8 mouse cellular contexts compared by ENCODE assay signal in the genomic region with DNA sequence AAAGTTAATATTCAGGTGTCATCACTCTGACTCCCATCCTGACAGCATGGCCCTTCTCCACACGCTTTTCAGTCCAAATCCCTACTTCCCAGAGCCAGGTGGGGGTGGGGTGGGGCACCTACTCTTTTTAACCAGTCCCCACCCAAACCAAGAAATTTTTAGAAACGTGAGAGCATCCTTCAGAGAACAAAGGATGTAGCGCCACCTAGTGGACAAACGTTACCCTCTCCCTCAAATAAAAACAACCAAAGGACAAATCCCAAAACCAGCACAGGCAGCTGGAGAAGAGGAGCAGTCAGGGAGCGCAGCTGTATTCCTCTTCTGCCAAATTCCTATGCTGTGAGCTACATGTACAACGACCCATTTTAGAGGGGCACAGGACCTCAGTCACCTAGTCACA.
DNase-seq lines count a peak whose midpoint lies in the region; ATAC-seq lines count a peak whose summit lies in the region.

No protein-coding gene starts in this region.

- no peak overlapping the region for H3K4me2 ChIP-seq in forebrain, embryonic 16.5 days (ENCODE audit: low read length)
- no peak overlapping the region for H3K4me2 ChIP-seq in hindbrain, embryonic 16.5 days (ENCODE audit: low read length)
- H3K4me2 ChIP-seq in midbrain, embryonic 15.5 days = peak overlapping the region; percentile 16; the same call in 1 of the 2 replicates

- H3K27ac ChIP-seq in forebrain, embryonic 16.5 days (ENCODE audit: low read length) = 0 out of 2 replicates have a peak overlapping the region, but pooled peaks have one; percentile 32
- H3K27ac ChIP-seq in hindbrain, embryonic 16.5 days (ENCODE audit: low read depth, low read length) = no peak overlapping the region; the same call in 1 of the 2 replicates
- H3K27ac ChIP-seq in midbrain, embryonic 15.5 days = peak overlapping the region; percentile 58; the same call in 1 of the 2 replicates

- no peak overlapping the region for H3K4me3 ChIP-seq in forebrain, embryonic 16.5 days (replicated peaks; ENCODE audit: low read length)
- no peak overlapping the region for H3K4me3 ChIP-seq in hindbrain, embryonic 16.5 days (ENCODE audit: low read length)
- H3K4me3 ChIP-seq in midbrain, embryonic 15.5 days = no peak overlapping the region

- ATAC-seq in cerebellum, adult (ENCODE audit: insufficient number of reproducible peaks, low FRiP score, low TSS enrichment) = peak; percentile 43
- peak; percentile 72 for ATAC-seq in forebrain, embryonic 16.5 days
- peak; percentile 67 for ATAC-seq in hindbrain, embryonic 16.5 days
- ATAC-seq in midbrain, embryonic 15.5 days (replicated peaks) = peak; percentile 74

- H3K9ac ChIP-seq in forebrain, embryonic 16.5 days (replicated peaks; ENCODE audit: low read depth, low read length) = 0 out of 2 replicates have a peak overlapping the region, but pooled peaks have one; percentile 14
- H3K9ac ChIP-seq in hindbrain, embryonic 16.5 days (ENCODE audit: low read depth, low read length) = no peak overlapping the region
- 0 out of 2 replicates have a peak overlapping the region, but pooled peaks have one; percentile 8 for H3K9ac ChIP-seq in midbrain, embryonic 15.5 days

- H3K9me3 ChIP-seq in forebrain, embryonic 16.5 days (ENCODE audit: control insufficient read depth, low read length) = no peaks in the 10 kb centered on the region
- H3K9me3 ChIP-seq in hindbrain, embryonic 16.5 days (ENCODE audit: control insufficient read depth, low read length) = no peaks in the 10 kb centered on the region
- H3K9me3 ChIP-seq in midbrain, embryonic 15.5 days = no peaks in the 10 kb centered on the region

- no peaks in the 10 kb centered on the region for H3K36me3 ChIP-seq in forebrain, embryonic 16.5 days (ENCODE audit: control insufficient read depth, insufficient read depth)
- no peaks in the 10 kb centered on the region for H3K36me3 ChIP-seq in hindbrain, embryonic 16.5 days (ENCODE audit: control insufficient read depth, insufficient read depth, low read length)
- H3K36me3 ChIP-seq in midbrain, embryonic 15.5 days (replicated peaks) = no peaks in the 10 kb centered on the region

- DNase-seq in cerebellum, adult 11-12 months = no peak
- peak; percentile 15 for DNase-seq in c-Kit-positive CD71-positive TER-119-positive erythroid progenitor cells, embryonic 14.5 days (ENCODE audit: low spot score)
- peak; percentile 18 to 26 for DNase-seq in left cerebral cortex, adult 8-10 months (ENCODE audit: low spot score in 2 of 2)
- peak; percentile 25 for DNase-seq in testis, postnatal 14 days (ENCODE audit: low spot score)

- no peaks in the 10 kb centered on the region for H3K27me3 ChIP-seq in forebrain, embryonic 16.5 days (replicated peaks; ENCODE audit: control insufficient read depth, insufficient read depth, low read length)
- no peaks in the 10 kb centered on the region for H3K27me3 ChIP-seq in hindbrain, embryonic 16.5 days (replicated peaks; ENCODE audit: control insufficient read depth, insufficient read depth, low read length)
- H3K27me3 ChIP-seq in midbrain, embryonic 15.5 days (replicated peaks) = no peaks in the 10 kb centered on the region

- peaks cover 4% of the 10 kb centered on the region; the same call in 1 of the 2 replicates for H3K4me1 ChIP-seq in forebrain, embryonic 16.5 days (replicated peaks; ENCODE audit: control insufficient read depth, insufficient read depth, low read length)
- H3K4me1 ChIP-seq in hindbrain, embryonic 16.5 days (ENCODE audit: control insufficient read depth, insufficient read depth, low read depth, low read length) = peaks cover 4% of the 10 kb centered on the region; the same call in 1 of the 2 replicates
- peaks cover 8% of the 10 kb centered on the region; the same call in 1 of the 2 replicates for H3K4me1 ChIP-seq in midbrain, embryonic 15.5 days

- WGBS in forebrain, embryonic 16.5 days = 9% methylated on average over 6 of the region's 6 CpGs
- whole genome bisulfite sequencing in hindbrain, embryonic 16.5 days = 10% methylated on average over 6 of the region's 6 CpGs
- WGBS in midbrain, embryonic 15.5 days = 8% methylated on average over 6 of the region's 6 CpGs
